Mouse (Mus musculus) heart, embryonic 12.5 days (tissue): ENCODE results near the gene Copa. TPM values are rescaled to one million over a fixed set of nuclear protein-coding genes. Genes with fewer than 3 reads are reported as not detected.

Experiments used
- ATAC-seq: fragments of 200-750 bp; cut with Nextera tagmentation; 2 replicates; pipeline ENCODE4 v1.8.0; 2017; ENCODE audit warnings: moderate TSS enrichment, moderate library complexity; ENCODE audit not compliant: insufficient number of reproducible peaks, low FRiP score
- H3K27ac ChIP-seq: fragments of 300-500 bp; sonication (generic); 2 replicates; pipeline ENCODE4 v1.5.1; 2016; ENCODE audit warnings: mild to moderate bottlenecking, moderate library complexity; ENCODE audit not compliant: poor library complexity, severe bottlenecking
- H3K27me3 ChIP-seq: fragments of 300-500 bp; sonication (generic); replicated peaks from 2 replicates; pipeline ENCODE4 v1.6.1; 2016; ENCODE audit warnings: mild to moderate bottlenecking, moderate library complexity
- H3K36me3 ChIP-seq: fragments of 300-500 bp; sonication (generic); 2 replicates; pipeline ENCODE4 v1.6.1; 2016; ENCODE audit warnings: mild to moderate bottlenecking, moderate library complexity
- H3K4me1 ChIP-seq: fragments of 300-500 bp; sonication (generic); replicated peaks from 2 replicates; pipeline ENCODE4 v1.6.1; 2016; ENCODE audit warnings: mild to moderate bottlenecking
- H3K4me2 ChIP-seq: fragments of 300-500 bp; sonication (generic); 2 replicates; pipeline ENCODE4 v1.6.1; 2016; ENCODE audit warnings: mild to moderate bottlenecking, moderate library complexity
- H3K4me3 ChIP-seq: fragments of 300-500 bp; sonication (generic); 2 replicates; pipeline ENCODE4 v1.5.1; 2016; ENCODE audit warnings: mild to moderate bottlenecking
- H3K9ac ChIP-seq: fragments of 300-500 bp; sonication (generic); 2 replicates; pipeline ENCODE4 v1.6.1; 2016; ENCODE audit warnings: mild to moderate bottlenecking, moderate library complexity
- H3K9me3 ChIP-seq: fragments of 300-500 bp; sonication (generic); replicated peaks from 2 replicates; pipeline ENCODE4 v1.6.1; 2016; ENCODE audit warnings: mild to moderate bottlenecking, moderate library complexity
- WGBS: fragments of 180-500 bp; shearing (Covaris S2); methylation state at CpG from one replicate; pipeline ENCODE4 v1.1.7; 2016; 5-methylcytosine and 5-hydroxymethylcytosine counted together
- polyA plus RNA-seq: library from polyadenylated mRNA; unstranded; fragments of >200 nt; fragmentation: Nextera tagmentation; extraction: Ambion mirVana; gene quantifications from 2 replicates; pipeline ENCODE4 v1.2.1, GENCODE M21; 2016

The Copa gene
- polyA plus RNA-seq, 1 experiment from 2014 or later = 219 TPM

DNA sequence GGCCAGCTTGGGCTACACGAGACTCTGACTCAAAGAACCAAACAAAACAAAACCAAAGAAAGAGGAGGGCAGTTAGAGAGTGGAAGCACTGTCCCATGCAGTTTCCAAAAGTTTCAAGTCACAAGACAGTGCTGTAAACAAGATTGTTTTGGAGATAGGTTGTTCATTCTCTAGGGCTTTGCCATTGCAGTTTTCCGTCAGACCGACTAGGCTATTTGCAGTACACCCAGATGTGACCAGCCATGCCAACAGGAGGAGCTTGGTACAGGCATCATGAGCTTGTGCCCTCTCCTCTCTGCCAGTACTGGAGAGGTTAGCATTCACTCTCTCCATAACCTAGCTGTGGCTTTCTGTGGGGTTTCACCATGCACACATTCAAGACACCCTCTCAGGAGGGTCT is 11.2 kb downstream of the Copa start:
- Histone ChIP-seq H3K4me1 (peaks cover 16% of the 10 kb centered on the region), H3K9me3 (no peaks in the 10 kb centered on the region), H3K4me2 (no peak overlapping the region), H3K9ac (no peak overlapping the region), H3K27me3 (no peaks in the 10 kb centered on the region), H3K36me3 (peaks cover 76% of the 10 kb centered on the region), H3K4me3 (no peak overlapping the region), H3K27ac (peak overlapping the region; percentile 34)
- WGBS = 55% methylated on average over 3 of the region's 3 CpGs
- no peak for ATAC-seq

- Histone ChIP-seq H3K27ac (peak overlapping the region; percentile 62), H3K27me3 (no peaks in the 10 kb centered on the region), H3K9ac (no peak overlapping the region), H3K4me2 (no peak overlapping the region), H3K9me3 (no peaks in the 10 kb centered on the region), H3K36me3 (peaks cover 71% of the 10 kb centered on the region), H3K4me1 (peaks cover 16% of the 10 kb centered on the region), H3K4me3 (no peak overlapping the region)
- no peak for ATAC-seq
Measured at GRCm38 (mm10) chr1:172094295-172094694, 12.0 kb downstream of the Copa start.

DNA sequence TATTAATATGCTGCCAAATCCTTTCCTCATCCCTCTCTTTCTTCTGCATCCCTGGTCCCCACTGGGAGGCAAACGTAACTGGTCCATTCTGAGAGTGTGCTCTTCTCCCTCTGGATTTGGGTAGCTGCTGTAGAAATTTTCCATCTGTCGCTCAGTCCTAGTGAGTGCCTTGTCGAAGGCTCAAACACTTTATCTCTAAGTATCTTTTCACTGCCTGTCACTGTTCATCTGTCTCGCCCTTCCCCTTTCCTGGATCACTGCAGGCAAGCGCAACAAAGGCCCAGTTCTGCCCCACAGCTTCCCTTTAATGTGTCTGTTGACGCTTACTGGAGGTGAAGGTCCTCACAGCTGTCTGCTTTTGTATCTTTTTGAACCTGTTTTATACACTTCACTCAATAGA is 12.9 kb downstream of the Copa start:
- Histone ChIP-seq H3K36me3 (peaks cover 67% of the 10 kb centered on the region), H3K27ac (peak overlapping the region; percentile 62; the same call in 1 of the 2 replicates), H3K27me3 (no peaks in the 10 kb centered on the region), H3K9me3 (no peaks in the 10 kb centered on the region), H3K4me3 (no peak overlapping the region), H3K4me2 (no peak overlapping the region), H3K4me1 (peaks cover 16% of the 10 kb centered on the region), H3K9ac (no peak overlapping the region)
- WGBS = 27% methylated on average over 6 of the region's 6 CpGs
- no peak for ATAC-seq

DNA sequence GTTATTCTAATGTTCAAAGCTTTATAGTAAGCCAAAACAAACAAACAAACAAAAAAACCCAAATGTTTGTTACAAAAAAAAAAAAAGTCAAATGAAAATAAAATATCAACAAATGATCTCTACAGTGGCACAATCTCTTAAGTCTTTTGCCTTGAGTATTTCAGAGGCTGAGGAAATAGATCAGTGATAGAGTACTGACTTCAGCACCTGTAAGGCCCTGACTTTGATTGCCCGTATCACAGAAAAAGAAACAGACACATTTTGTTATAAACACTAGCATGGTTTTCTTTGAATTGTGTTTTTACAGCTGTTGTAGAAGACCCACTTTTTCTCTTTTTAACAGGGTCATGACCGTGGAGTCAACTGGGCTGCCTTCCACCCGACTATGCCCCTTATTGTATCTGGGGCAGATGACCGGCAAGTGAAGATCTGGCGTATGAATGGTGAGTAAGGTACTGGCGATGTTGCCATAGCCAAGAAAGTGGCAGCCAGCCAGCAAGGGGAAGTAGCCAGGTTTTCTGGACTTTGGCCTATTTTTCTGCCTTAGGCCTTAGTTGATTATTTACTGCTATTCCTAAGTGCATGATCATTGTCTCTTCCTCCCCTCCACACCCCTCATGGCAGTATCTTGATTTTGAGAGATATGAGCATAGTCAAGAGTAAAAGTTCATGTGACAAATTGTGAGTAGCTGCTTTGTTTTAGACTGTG is 17.1 kb downstream of the Copa start:
- H3K27me3 ChIP-seq = no peaks in the 10 kb centered on the region
- H3K27ac ChIP-seq = no peak overlapping the region
- peaks cover 8% of the 10 kb centered on the region; the same call in 1 of the 2 replicates for H3K4me1 ChIP-seq
- H3K36me3 ChIP-seq = peaks cover 72% of the 10 kb centered on the region
- no peak overlapping the region for H3K4me2 ChIP-seq
- no peaks in the 10 kb centered on the region for H3K9me3 ChIP-seq
- WGBS = 86% methylated on average over 6 of the region's 6 CpGs
- no peak for ATAC-seq
- no peak overlapping the region for H3K4me3 ChIP-seq
- no peak overlapping the region for H3K9ac ChIP-seq

DNA sequence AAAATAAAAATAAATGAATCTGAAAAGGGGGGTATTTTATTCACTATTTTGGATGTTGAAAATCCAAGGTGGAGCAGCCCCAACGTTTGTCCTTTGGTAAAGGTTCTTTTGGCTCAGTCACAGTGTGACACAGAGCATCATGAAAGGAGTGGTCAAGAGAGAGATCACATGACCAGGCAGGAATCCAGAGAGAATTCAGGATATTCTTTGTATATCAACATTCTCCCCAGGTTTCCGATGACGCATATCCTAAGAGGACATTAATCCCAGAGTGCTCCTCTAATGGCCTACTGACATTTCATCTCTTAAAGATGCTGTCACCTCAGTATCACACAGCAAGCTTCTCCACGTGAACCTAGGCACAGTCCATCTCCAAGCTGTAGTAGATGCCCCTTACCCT is 21.3 kb downstream of the Copa start:
- no peak overlapping the region for H3K4me2 ChIP-seq
- 83% methylated on average over 4 of the region's 4 CpGs for WGBS
- H3K36me3 ChIP-seq = peaks cover 83% of the 10 kb centered on the region
- no peak for ATAC-seq
- no peak overlapping the region for H3K9ac ChIP-seq
- no peaks in the 10 kb centered on the region for H3K4me1 ChIP-seq
- H3K4me3 ChIP-seq = no peak overlapping the region
- no peak overlapping the region for H3K27ac ChIP-seq
- no peaks in the 10 kb centered on the region for H3K27me3 ChIP-seq
- H3K9me3 ChIP-seq = no peaks in the 10 kb centered on the region

DNA sequence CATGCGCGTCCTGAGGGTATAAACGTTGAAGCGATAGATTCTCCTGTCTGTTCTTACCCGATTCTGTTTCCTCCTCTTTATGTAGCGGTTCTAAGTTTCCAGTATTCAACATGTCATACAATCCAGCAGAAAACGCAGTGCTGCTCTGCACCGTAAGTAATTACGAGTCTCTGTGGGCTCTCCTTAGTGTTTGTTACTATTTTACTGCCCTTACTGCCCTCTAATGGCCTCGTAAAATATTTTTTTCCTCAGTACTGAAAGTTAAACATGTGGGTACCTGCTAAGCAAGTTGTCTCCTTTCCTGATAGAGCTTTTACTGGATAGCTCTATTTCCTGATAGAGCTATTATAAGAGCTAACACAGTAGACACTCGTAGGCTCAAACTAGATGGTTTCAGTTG is 22.8 kb downstream of the Copa start:
- Histone ChIP-seq H3K9me3 (no peaks in the 10 kb centered on the region), H3K27me3 (no peaks in the 10 kb centered on the region), H3K9ac (no peak overlapping the region), H3K27ac (no peak overlapping the region), H3K4me3 (no peak overlapping the region), H3K36me3 (peaks cover 90% of the 10 kb centered on the region), H3K4me1 (no peaks in the 10 kb centered on the region), H3K4me2 (no peak overlapping the region)
- no peak for ATAC-seq
- WGBS = 85% methylated on average over 11 of the region's 11 CpGs

GRCm38 (mm10) chr1:172107777-172108477 is 25.6 kb downstream of the Copa start:
- Histone ChIP-seq H3K27ac (no peak overlapping the region), H3K36me3 (peaks cover 96% of the 10 kb centered on the region), H3K4me1 (no peaks in the 10 kb centered on the region), H3K4me3 (no peak overlapping the region), H3K27me3 (no peaks in the 10 kb centered on the region), H3K9me3 (no peaks in the 10 kb centered on the region), H3K9ac (no peak overlapping the region), H3K4me2 (no peak overlapping the region)
- 73% methylated on average over 10 of the region's 10 CpGs for WGBS
- ATAC-seq = no peak

DNA sequence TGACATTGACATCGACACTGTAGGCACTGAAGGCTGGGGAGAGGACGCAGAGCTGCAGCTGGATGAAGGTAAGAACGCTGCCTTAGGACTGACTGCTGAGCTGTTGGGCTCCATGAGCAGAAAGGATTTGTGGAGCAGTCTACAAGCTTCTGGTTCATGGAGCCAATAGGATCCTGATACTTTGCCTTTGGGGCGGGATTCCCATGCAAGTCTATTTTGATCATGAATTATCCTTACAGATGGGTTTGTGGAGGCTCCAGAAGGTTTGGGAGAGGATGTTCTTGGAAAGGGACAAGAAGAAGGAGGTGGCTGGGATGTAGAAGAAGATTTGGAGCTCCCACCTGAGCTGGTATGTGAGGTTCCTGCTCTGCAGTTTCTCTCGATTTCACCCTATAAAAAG is 34.6 kb downstream of the Copa start:
- Histone ChIP-seq H3K36me3 (peaks cover 98% of the 10 kb centered on the region), H3K4me3 (no peak overlapping the region), H3K27ac (no peak overlapping the region), H3K27me3 (no peaks in the 10 kb centered on the region), H3K9ac (no peak overlapping the region), H3K9me3 (no peaks in the 10 kb centered on the region), H3K4me1 (no peaks in the 10 kb centered on the region), H3K4me2 (no peak overlapping the region)
- ATAC-seq = no peak
- 87% methylated on average over 5 of the region's 5 CpGs for WGBS

DNA sequence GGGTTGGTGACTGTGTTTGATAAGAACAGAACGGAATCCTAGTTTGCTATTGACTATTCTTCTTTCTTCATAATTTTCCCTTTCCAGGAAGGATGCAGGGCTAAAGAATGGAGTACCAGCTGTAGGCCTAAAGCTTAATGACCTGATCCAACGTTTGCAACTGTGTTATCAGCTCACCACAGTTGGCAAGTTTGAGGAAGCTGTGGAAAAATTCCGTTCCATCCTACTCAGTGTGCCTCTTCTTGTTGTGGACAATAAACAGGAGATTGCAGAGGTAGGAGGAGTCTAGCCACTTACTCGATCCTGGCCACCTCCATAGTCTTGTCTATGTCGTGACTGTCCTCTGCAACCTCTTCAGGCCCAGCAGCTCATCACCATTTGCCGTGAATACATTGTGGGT is 36.8 kb downstream of the Copa start:
- no peaks in the 10 kb centered on the region for H3K4me1 ChIP-seq
- H3K9me3 ChIP-seq = no peaks in the 10 kb centered on the region
- no peak overlapping the region for H3K4me3 ChIP-seq
- peaks cover 98% of the 10 kb centered on the region for H3K36me3 ChIP-seq
- 68% methylated on average over 6 of the region's 6 CpGs for WGBS
- H3K27ac ChIP-seq = no peak overlapping the region
- no peak overlapping the region for H3K9ac ChIP-seq
- H3K27me3 ChIP-seq = no peaks in the 10 kb centered on the region
- H3K4me2 ChIP-seq = no peak overlapping the region
- ATAC-seq = no peak

- 66% methylated on average over 3 of the region's 3 CpGs for WGBS
- Histone ChIP-seq H3K4me1 (no peaks in the 10 kb centered on the region), H3K27me3 (no peaks in the 10 kb centered on the region), H3K4me2 (no peak overlapping the region), H3K9me3 (no peaks in the 10 kb centered on the region), H3K36me3 (peaks cover 92% of the 10 kb centered on the region), H3K9ac (no peak overlapping the region), H3K27ac (no peak overlapping the region), H3K4me3 (no peak overlapping the region)
- no peak for ATAC-seq
Measured at GRCm38 (mm10) chr1:172119720-172120119, 37.4 kb downstream of the Copa start.

GRCm38 (mm10) chr1:172122671-172123070 is 40.3 kb downstream of the Copa start:
- Histone ChIP-seq H3K27ac (no peak overlapping the region), H3K9me3 (no peaks in the 10 kb centered on the region), H3K4me3 (no peak overlapping the region), H3K27me3 (no peaks in the 10 kb centered on the region), H3K4me2 (no peak overlapping the region), H3K9ac (no peak overlapping the region), H3K36me3 (peaks cover 62% of the 10 kb centered on the region), H3K4me1 (peaks cover 8% of the 10 kb centered on the region)
- no peak for ATAC-seq
- 80% methylated on average over 2 of the region's 2 CpGs for WGBS
